Mouse (Mus musculus) megakaryocyte, embryonic 14.5 days (primary cell): Measurements from ENCODE around the gene Lyrm7.

Source experiments
- FLI1 ChIP-seq: IDR thresholded peaks from 2 replicates; pipeline ENCODE4 v1.6.1; 2012; ENCODE audit warnings: low read length, inconsistent platforms, mixed read lengths
- GATA1 ChIP-seq: IDR thresholded peaks from 3 replicates; pipeline ENCODE4 v1.6.1; 2012; ENCODE audit warnings: mixed read lengths, low read length, inconsistent platforms, borderline replicate concordance

- TF ChIP-seq GATA1 (no peak), FLI1 (no peak)
Observed at GRCm38 (mm10) chr11:54903339-54903738, 42.6 kb upstream of the Lyrm7 start.
